Mouse (Mus musculus) forebrain, embryonic 12.5 days (tissue): ENCODE measurements around the gene Sorl1. TPM values are rescaled to one million over a fixed set of nuclear protein-coding genes. Genes with fewer than 3 reads are reported as not detected.
A peak's percentile ranks its signal among the peaks of the same experiment; 100 is the strongest.

Experiments
- ATAC-seq: fragments of 200-750 bp; cut with Nextera tagmentation; 2 replicates; pipeline ENCODE4 v1.8.0; 2017; ENCODE audit warnings: moderate TSS enrichment; ENCODE audit not compliant: low FRiP score
- H3K27ac ChIP-seq: fragments of 300-500 bp; sonication (generic); 2 replicates; pipeline ENCODE4 v1.5.1; 2016; ENCODE audit warnings: mild to moderate bottlenecking
- H3K27me3 ChIP-seq: fragments of 300-500 bp; sonication (generic); 2 replicates; pipeline ENCODE4 v1.6.1; 2016; ENCODE audit warnings: mild to moderate bottlenecking
- H3K36me3 ChIP-seq: fragments of 300-500 bp; sonication (generic); replicated peaks from 2 replicates; pipeline ENCODE4 v1.6.1; 2016; ENCODE audit warnings: mild to moderate bottlenecking
- H3K4me1 ChIP-seq: fragments of 300-500 bp; sonication (generic); 2 replicates; pipeline ENCODE4 v1.6.1; 2016
- H3K4me2 ChIP-seq: fragments of 300-500 bp; sonication (generic); 2 replicates; pipeline ENCODE4 v1.6.1; 2016; ENCODE audit warnings: mild to moderate bottlenecking, moderate library complexity
- H3K4me3 ChIP-seq: fragments of 300-500 bp; sonication (generic); replicated peaks from 2 replicates; pipeline ENCODE4 v1.5.1; 2016; ENCODE audit warnings: mild to moderate bottlenecking
- H3K9ac ChIP-seq: fragments of 300-500 bp; sonication (generic); 2 replicates; pipeline ENCODE4 v1.6.1; 2016; ENCODE audit warnings: mild to moderate bottlenecking
- H3K9me3 ChIP-seq: fragments of 300-500 bp; sonication (generic); 2 replicates; pipeline ENCODE4 v1.6.1; 2016
- WGBS: fragments of 180-500 bp; shearing (Covaris S2); methylation state at CpG from one replicate; pipeline ENCODE4 v1.1.7; 2016; 5-methylcytosine and 5-hydroxymethylcytosine counted together
- polyA plus RNA-seq: library from polyadenylated mRNA; unstranded; fragments of >200 nt; fragmentation: Nextera tagmentation; extraction: Ambion mirVana; gene quantifications from 2 replicates; pipeline ENCODE4 v1.2.1, GENCODE M21; 2016

Sorl1 gene
- polyA plus RNA-seq, 1 experiment from 2014 or later, result 11.1 TPM

GRCm38 (mm10) chr9:42146463-42146862 lies 22.4 kb upstream of the Sorl1 start:
- no peak for ATAC-seq
- Histone ChIP-seq H3K36me3 (no peaks in the 10 kb centered on the region), H3K4me1 (peaks cover 7% of the 10 kb centered on the region), H3K4me2 (no peak overlapping the region), H3K27ac (no peak overlapping the region), H3K4me3 (no peak overlapping the region), H3K9me3 (no peaks in the 10 kb centered on the region), H3K9ac (no peak overlapping the region), H3K27me3 (no peaks in the 10 kb centered on the region)
- 96% methylated on average over 2 of the region's 2 CpGs for WGBS

GRCm38 (mm10) chr9:42141549-42142210 lies 17.6 kb upstream of the Sorl1 start:
- Histone ChIP-seq H3K4me1 (no peaks in the 10 kb centered on the region), H3K27ac (no peak overlapping the region), H3K36me3 (no peaks in the 10 kb centered on the region), H3K9me3 (no peaks in the 10 kb centered on the region), H3K27me3 (no peaks in the 10 kb centered on the region), H3K4me2 (no peak overlapping the region), H3K4me3 (no peak overlapping the region), H3K9ac (no peak overlapping the region)
- no peak for ATAC-seq
- WGBS, result 84% methylated on average over 6 of the region's 6 CpGs

GRCm38 (mm10) chr9:42138248-42138858 lies 14.3 kb upstream of the Sorl1 start:
- H3K9me3 ChIP-seq, result no peaks in the 10 kb centered on the region
- no peak overlapping the region for H3K9ac ChIP-seq
- WGBS, result 93% methylated on average over 4 of the region's 4 CpGs
- no peaks in the 10 kb centered on the region for H3K4me1 ChIP-seq
- H3K27me3 ChIP-seq, result 0 out of 2 replicates have a peak, but pooled peaks cover 2% of the 10 kb centered on the region
- no peak overlapping the region for H3K27ac ChIP-seq
- ATAC-seq, result no peak
- no peaks in the 10 kb centered on the region for H3K36me3 ChIP-seq
- H3K4me3 ChIP-seq, result no peak overlapping the region
- H3K4me2 ChIP-seq, result no peak overlapping the region

GRCm38 (mm10) chr9:42137578-42137977 lies 13.5 kb upstream of the Sorl1 start:
- Histone ChIP-seq H3K4me1 (no peaks in the 10 kb centered on the region), H3K9me3 (no peaks in the 10 kb centered on the region), H3K9ac (no peak overlapping the region), H3K36me3 (no peaks in the 10 kb centered on the region), H3K4me2 (no peak overlapping the region), H3K27ac (no peak overlapping the region), H3K4me3 (no peak overlapping the region), H3K27me3 (0 out of 2 replicates have a peak, but pooled peaks cover 2% of the 10 kb centered on the region)
- ATAC-seq, result no peak
- 83% methylated on average over 5 of the region's 5 CpGs for WGBS

- no peak; the same call in 1 of the 2 replicates for ATAC-seq
- no peak overlapping the region for H3K4me3 ChIP-seq
- H3K27ac ChIP-seq, result peak overlapping the region; percentile 46; the same call in 1 of the 2 replicates
- WGBS, result 62% methylated on average over 13 of the region's 13 CpGs
- no peak overlapping the region for H3K9ac ChIP-seq
- no peak overlapping the region for H3K4me2 ChIP-seq
- H3K27me3 ChIP-seq, result 0 out of 2 replicates have a peak, but pooled peaks cover 2% of the 10 kb centered on the region
- no peaks in the 10 kb centered on the region for H3K9me3 ChIP-seq
- H3K4me1 ChIP-seq, result no peaks in the 10 kb centered on the region
- no peaks in the 10 kb centered on the region for H3K36me3 ChIP-seq
These were observed 7.0 kb upstream of the Sorl1 start for GRCm38 (mm10) chr9:42130793-42131760.

- H3K4me1 ChIP-seq, result peaks cover 11% of the 10 kb centered on the region
- H3K4me2 ChIP-seq, result no peak overlapping the region
- WGBS, result 80% methylated on average over 5 of the region's 5 CpGs
- H3K9me3 ChIP-seq, result no peaks in the 10 kb centered on the region
- no peak overlapping the region for H3K4me3 ChIP-seq
- ATAC-seq, result no peak
- H3K36me3 ChIP-seq, result no peaks in the 10 kb centered on the region
- H3K9ac ChIP-seq, result no peak overlapping the region
- H3K27me3 ChIP-seq, result peaks cover 10% of the 10 kb centered on the region; the same call in 1 of the 2 replicates
- no peak overlapping the region for H3K27ac ChIP-seq
These were observed 3.9 kb upstream of the Sorl1 start for GRCm38 (mm10) chr9:42127983-42128382.

GRCm38 (mm10) chr9:42125262-42125982 lies 1.3 kb upstream of the Sorl1 start:
- H3K27me3 ChIP-seq, result peaks cover 21% of the 10 kb centered on the region
- no peaks in the 10 kb centered on the region for H3K36me3 ChIP-seq
- no peak overlapping the region for H3K9ac ChIP-seq
- H3K9me3 ChIP-seq, result no peaks in the 10 kb centered on the region
- WGBS, result 76% methylated on average over 9 of the region's 9 CpGs
- no peak overlapping the region for H3K4me2 ChIP-seq
- no peak overlapping the region for H3K27ac ChIP-seq
- ATAC-seq, result no peak
- peaks cover 19% of the 10 kb centered on the region for H3K4me1 ChIP-seq
- no peak overlapping the region for H3K4me3 ChIP-seq

GRCm38 (mm10) chr9:42123204-42123603 lies 893 bp downstream of the Sorl1 start:
- Histone ChIP-seq H3K36me3 (no peaks in the 10 kb centered on the region), H3K9me3 (no peaks in the 10 kb centered on the region), H3K4me2 (peak overlapping the region; percentile 80), H3K4me3 (peak overlapping the region; percentile 63), H3K9ac (peak overlapping the region; percentile 81), H3K4me1 (peaks cover 23% of the 10 kb centered on the region), H3K27me3 (peaks cover 21% of the 10 kb centered on the region), H3K27ac (no peak overlapping the region)
- WGBS, result 37% methylated on average over 11 of the region's 11 CpGs
- ATAC-seq, result no peak; the same call in 1 of the 2 replicates

GRCm38 (mm10) chr9:42122441-42122840 lies 1.7 kb downstream of the Sorl1 start:
- Histone ChIP-seq H3K27ac (no peak overlapping the region), H3K4me2 (peak overlapping the region; percentile 80), H3K9ac (no peak overlapping the region), H3K27me3 (peaks cover 21% of the 10 kb centered on the region), H3K4me3 (0 out of 2 replicates have a peak overlapping the region, but pooled peaks have one; percentile 63), H3K4me1 (peaks cover 23% of the 10 kb centered on the region), H3K36me3 (no peaks in the 10 kb centered on the region), H3K9me3 (no peaks in the 10 kb centered on the region)
- 90% methylated on average over 6 of the region's 6 CpGs for WGBS
- ATAC-seq, result no peak

GRCm38 (mm10) chr9:42121631-42122354 lies 2.3 kb downstream of the Sorl1 start:
- Histone ChIP-seq H3K9me3 (no peaks in the 10 kb centered on the region), H3K27ac (no peak overlapping the region), H3K9ac (no peak overlapping the region), H3K36me3 (no peaks in the 10 kb centered on the region), H3K4me1 (peaks cover 23% of the 10 kb centered on the region), H3K4me3 (0 out of 2 replicates have a peak overlapping the region, but pooled peaks have one; percentile 4), H3K4me2 (peak overlapping the region; percentile 80), H3K27me3 (peaks cover 21% of the 10 kb centered on the region)
- WGBS, result 87% methylated on average over 10 of the region's 10 CpGs
- ATAC-seq, result no peak

GRCm38 (mm10) chr9:42116418-42117056 lies 7.6 kb downstream of the Sorl1 start:
- ATAC-seq, result no peak
- H3K27ac ChIP-seq, result no peak overlapping the region
- no peak overlapping the region for H3K9ac ChIP-seq
- no peaks in the 10 kb centered on the region for H3K36me3 ChIP-seq
- WGBS, result 86% methylated on average over 10 of the region's 10 CpGs
- no peaks in the 10 kb centered on the region for H3K27me3 ChIP-seq
- peaks cover 9% of the 10 kb centered on the region for H3K4me1 ChIP-seq
- H3K4me2 ChIP-seq, result no peak overlapping the region
- H3K9me3 ChIP-seq, result no peaks in the 10 kb centered on the region
- no peak overlapping the region for H3K4me3 ChIP-seq
